Comparison of ENCODE assay signal across 21 mouse cellular contexts in genomic region chr10:98577040-98577439, GRCm38 (mm10).
DNase-seq lines count a peak whose midpoint lies in the region; ATAC-seq and TF ChIP-seq lines count a peak whose summit lies in the region.
"Had no signal": no experiment of that assay in that cellular context is flagged by ENCODE, and none has a peak within 500 bp of the region (broad histone marks: within the 10 kb centered on the region; RNA-seq: fewer than 3 reads in every experiment).

No protein-coding gene starts in this region.

- DNase-seq in frontal cortex, postnatal 14 days (ENCODE audit: low spot score in 2 of 2) = no peak
- peak in 1 of 2 experiments; percentile 8 for DNase-seq in layer of hippocampus, adult 2 months (ENCODE audit: low spot score in 2 of 2)
- no peak for DNase-seq in layer of hippocampus, postnatal 36 days
- peak; percentile 38 for DNase-seq in right cerebral cortex, adult 18-20 months
- no peak for DNase-seq in right cerebral cortex, postnatal 14 days
- peak; percentile 6 to 25 for DNase-seq in left cerebral cortex, postnatal 14 days (ENCODE audit: low spot score in 2 of 2)
- DNase-seq: adrenal gland, adult 8-10 months; adrenal gland, postnatal 36 days; B cell, adult 2 months; cerebellum, adult 11-12 months; cerebellum, adult 9-10 months; cerebellum, postnatal 25 days; gastrocnemius, postnatal 14 days; heart, adult 2 months had no signal

- intact Hi-C loops in left cerebral cortex, postnatal 14 days (cut with DNase I) = no loop called here

- no peak overlapping the region for H3K4me3 ChIP-seq in layer of hippocampus, adult 2 months
- H3K4me3 ChIP-seq: embryonic facial prominence, embryonic 12.5 days; forebrain, embryonic 15.5 days; heart, adult 2 months; heart, embryonic 12.5 days; hindbrain, embryonic 15.5 days had no signal

- ATAC-seq in frontal cortex, adult (ENCODE audit: low TSS enrichment) = peak; percentile 83
- ATAC-seq in cerebellum, adult (ENCODE audit: insufficient number of reproducible peaks, low FRiP score, low TSS enrichment) = no peak
- ATAC-seq: CD4-positive, CD25-positive, alpha-beta regulatory T cell, adult 4 months; forebrain, embryonic 15.5 days had no signal

- no peak for TF ChIP-seq CTCF in layer of hippocampus, adult 2 months (conservative IDR thresholded peaks at IDR 0.05)

- H3K27ac ChIP-seq in layer of hippocampus, adult 2 months = peak overlapping the region; percentile 68
- H3K27ac ChIP-seq: embryonic facial prominence, embryonic 12.5 days; forebrain, embryonic 15.5 days; heart, adult 2 months; hindbrain, embryonic 15.5 days had no signal

Comparison
In these comparisons a context has a peak if more than half of its experiments do, and no peak if none do; other contexts are left out.
1. DNase-seq: peak in right cerebral cortex, adult 18-20 months (single experiment) and left cerebral cortex, postnatal 14 days (2 of 2); none in frontal cortex, postnatal 14 days (0 of 2), layer of hippocampus, postnatal 36 days (0 of 2) and right cerebral cortex, postnatal 14 days (single experiment).